Mouse (Mus musculus): Measurements from ENCODE around the gene Zcchc2. TPM values are rescaled to one million over a fixed set of nuclear protein-coding genes. Genes with fewer than 3 reads are reported as not detected.
A peak's percentile ranks its signal among the peaks of the same experiment; 100 is the strongest.

The Zcchc2 gene
- polyA plus RNA-seq (2014; fragmentation: Nextera tagmentation; extraction: Ambion mirVana) = 2.5 and 2.9 TPM in 2 replicates

- Histone ChIP-seq H3K36me3 (ENCODE audit: control insufficient read depth, insufficient read depth, low read length) (no peaks in the 10 kb centered on the region), H3K4me3 (ENCODE audit: low read depth, low read length) (peak within 1 kb of the TSS; percentile 81), H3K27me3 (ENCODE audit: control insufficient read depth, insufficient read depth, low read length) (no peaks in the 10 kb centered on the region), H3K4me1 (replicated peaks; ENCODE audit: control insufficient read depth, insufficient read depth, low read length) (peaks cover 7% of the 10 kb centered on the region; the same call in 1 of the 2 replicates), H3K4me2 (ENCODE audit: low read depth, low read length, severe bottlenecking) (peak within 1 kb of the TSS; percentile 100), H3K9me3 (ENCODE audit: control insufficient read depth, low read length) (no peaks in the 10 kb centered on the region), H3K9ac (ENCODE audit: low read length) (peak within 1 kb of the TSS; percentile 73), H3K27ac (ENCODE audit: low read depth, low read length) (peak within 1 kb of the TSS; percentile 76)
- DNase-seq (ENCODE audit: low spot score) = peak; percentile 99
- 2% methylated on average over 68 of the region's 83 CpGs for WGBS
- ATAC-seq (replicated peaks; ENCODE audit: low FRiP score) = peak; percentile 95
These were observed at the start of gene Zcchc2 for GRCm38 (mm10) chr1:105990138-105990821. Gene Zcchc2, plus strand, starts transcription at chr1:105990406.

GRCm38 (mm10) chr1:105944927-105945580 is 45.2 kb upstream of the Zcchc2 start:
- H3K4me1 ChIP-seq (replicated peaks; ENCODE audit: control insufficient read depth, insufficient read depth, low read length) = no peaks in the 10 kb centered on the region
- H3K36me3 ChIP-seq (ENCODE audit: control insufficient read depth, insufficient read depth, low read length) = no peaks in the 10 kb centered on the region
- no peak overlapping the region for H3K27ac ChIP-seq (ENCODE audit: low read depth, low read length)
- no peak overlapping the region for H3K9ac ChIP-seq (ENCODE audit: low read length)
- ATAC-seq (replicated peaks; ENCODE audit: low FRiP score) (no peak), DNase-seq (ENCODE audit: low spot score) (no peak)
- H3K4me3 ChIP-seq (ENCODE audit: low read depth, low read length) = no peak overlapping the region
- no peak overlapping the region for H3K4me2 ChIP-seq (ENCODE audit: low read depth, low read length, severe bottlenecking)
- H3K9me3 ChIP-seq (ENCODE audit: control insufficient read depth, low read length) = no peaks in the 10 kb centered on the region
- WGBS = 85% methylated on average over 10 of the region's 10 CpGs
- no peaks in the 10 kb centered on the region for H3K27me3 ChIP-seq (ENCODE audit: control insufficient read depth, insufficient read depth, low read length)

- no peaks in the 10 kb centered on the region for H3K36me3 ChIP-seq (ENCODE audit: control insufficient read depth, insufficient read depth, low read length)
- H3K9me3 ChIP-seq (ENCODE audit: control insufficient read depth, low read length) = no peaks in the 10 kb centered on the region
- H3K4me3 ChIP-seq (ENCODE audit: low read depth, low read length) = no peak overlapping the region
- no peak for DNase-seq (ENCODE audit: low spot score)
- WGBS = 59% methylated on average over 13 of the region's 13 CpGs
- H3K27ac ChIP-seq (ENCODE audit: low read depth, low read length) = no peak overlapping the region
- H3K4me1 ChIP-seq (replicated peaks; ENCODE audit: control insufficient read depth, insufficient read depth, low read length) = no peaks in the 10 kb centered on the region
- H3K27me3 ChIP-seq (ENCODE audit: control insufficient read depth, insufficient read depth, low read length) = no peaks in the 10 kb centered on the region
- H3K4me2 ChIP-seq (ENCODE audit: low read depth, low read length, severe bottlenecking) = no peak overlapping the region
- ATAC-seq (replicated peaks; ENCODE audit: low FRiP score) = no peak
- H3K9ac ChIP-seq (ENCODE audit: low read length) = no peak overlapping the region
These were observed 43.3 kb upstream of the Zcchc2 start for GRCm38 (mm10) chr1:105946581-105947540.

GRCm38 (mm10) chr1:105948352-105948751 is 41.9 kb upstream of the Zcchc2 start:
- no peak overlapping the region for H3K4me2 ChIP-seq (ENCODE audit: low read depth, low read length, severe bottlenecking)
- H3K27me3 ChIP-seq (ENCODE audit: control insufficient read depth, insufficient read depth, low read length) = no peaks in the 10 kb centered on the region
- no peak overlapping the region for H3K9ac ChIP-seq (ENCODE audit: low read length)
- no peaks in the 10 kb centered on the region for H3K9me3 ChIP-seq (ENCODE audit: control insufficient read depth, low read length)
- DNase-seq (ENCODE audit: low spot score) = no peak
- H3K4me1 ChIP-seq (replicated peaks; ENCODE audit: control insufficient read depth, insufficient read depth, low read length) = no peaks in the 10 kb centered on the region
- 84% methylated on average over 6 of the region's 6 CpGs for WGBS
- ATAC-seq (replicated peaks; ENCODE audit: low FRiP score) = no peak
- H3K36me3 ChIP-seq (ENCODE audit: control insufficient read depth, insufficient read depth, low read length) = no peaks in the 10 kb centered on the region
- H3K27ac ChIP-seq (ENCODE audit: low read depth, low read length) = no peak overlapping the region
- H3K4me3 ChIP-seq (ENCODE audit: low read depth, low read length) = no peak overlapping the region

GRCm38 (mm10) chr1:105953588-105953987 is 36.6 kb upstream of the Zcchc2 start:
- Histone ChIP-seq H3K9ac (ENCODE audit: low read length) (no peak overlapping the region), H3K4me2 (ENCODE audit: low read depth, low read length, severe bottlenecking) (no peak overlapping the region), H3K27ac (ENCODE audit: low read depth, low read length) (no peak overlapping the region), H3K27me3 (ENCODE audit: control insufficient read depth, insufficient read depth, low read length) (no peaks in the 10 kb centered on the region), H3K4me1 (replicated peaks; ENCODE audit: control insufficient read depth, insufficient read depth, low read length) (no peaks in the 10 kb centered on the region), H3K9me3 (ENCODE audit: control insufficient read depth, low read length) (no peaks in the 10 kb centered on the region), H3K36me3 (ENCODE audit: control insufficient read depth, insufficient read depth, low read length) (no peaks in the 10 kb centered on the region), H3K4me3 (ENCODE audit: low read depth, low read length) (no peak overlapping the region)
- ATAC-seq (replicated peaks; ENCODE audit: low FRiP score) = no peak
- 73% methylated on average over 2 of the region's 2 CpGs for WGBS
- DNase-seq (ENCODE audit: low spot score) = no peak

GRCm38 (mm10) chr1:105954047-105954446 is 36.2 kb upstream of the Zcchc2 start:
- no peak overlapping the region for H3K4me3 ChIP-seq (ENCODE audit: low read depth, low read length)
- H3K4me1 ChIP-seq (replicated peaks; ENCODE audit: control insufficient read depth, insufficient read depth, low read length) = no peaks in the 10 kb centered on the region
- H3K27me3 ChIP-seq (ENCODE audit: control insufficient read depth, insufficient read depth, low read length) = no peaks in the 10 kb centered on the region
- no peaks in the 10 kb centered on the region for H3K9me3 ChIP-seq (ENCODE audit: control insufficient read depth, low read length)
- ATAC-seq (replicated peaks; ENCODE audit: low FRiP score) (no peak), DNase-seq (ENCODE audit: low spot score) (no peak)
- no peak overlapping the region for H3K9ac ChIP-seq (ENCODE audit: low read length)
- no peaks in the 10 kb centered on the region for H3K36me3 ChIP-seq (ENCODE audit: control insufficient read depth, insufficient read depth, low read length)
- H3K27ac ChIP-seq (ENCODE audit: low read depth, low read length) = no peak overlapping the region
- no peak overlapping the region for H3K4me2 ChIP-seq (ENCODE audit: low read depth, low read length, severe bottlenecking)

GRCm38 (mm10) chr1:105956057-105956456 is 34.1 kb upstream of the Zcchc2 start:
- Histone ChIP-seq H3K27ac (ENCODE audit: low read depth, low read length) (no peak overlapping the region), H3K4me2 (ENCODE audit: low read depth, low read length, severe bottlenecking) (no peak overlapping the region), H3K4me3 (ENCODE audit: low read depth, low read length) (no peak overlapping the region), H3K4me1 (replicated peaks; ENCODE audit: control insufficient read depth, insufficient read depth, low read length) (no peaks in the 10 kb centered on the region), H3K27me3 (ENCODE audit: control insufficient read depth, insufficient read depth, low read length) (no peaks in the 10 kb centered on the region), H3K9me3 (ENCODE audit: control insufficient read depth, low read length) (no peaks in the 10 kb centered on the region), H3K36me3 (ENCODE audit: control insufficient read depth, insufficient read depth, low read length) (no peaks in the 10 kb centered on the region), H3K9ac (ENCODE audit: low read length) (no peak overlapping the region)
- no peak for ATAC-seq (replicated peaks; ENCODE audit: low FRiP score)
- WGBS = 63% methylated on average over 5 of the region's 5 CpGs
- no peak for DNase-seq (ENCODE audit: low spot score)

GRCm38 (mm10) chr1:105961472-105961871 is 28.7 kb upstream of the Zcchc2 start:
- Histone ChIP-seq H3K27ac (ENCODE audit: low read depth, low read length) (no peak overlapping the region), H3K27me3 (ENCODE audit: control insufficient read depth, insufficient read depth, low read length) (no peaks in the 10 kb centered on the region), H3K9ac (ENCODE audit: low read length) (no peak overlapping the region), H3K4me2 (ENCODE audit: low read depth, low read length, severe bottlenecking) (no peak overlapping the region), H3K4me1 (replicated peaks; ENCODE audit: control insufficient read depth, insufficient read depth, low read length) (no peaks in the 10 kb centered on the region), H3K4me3 (ENCODE audit: low read depth, low read length) (no peak overlapping the region), H3K9me3 (ENCODE audit: control insufficient read depth, low read length) (no peaks in the 10 kb centered on the region), H3K36me3 (ENCODE audit: control insufficient read depth, insufficient read depth, low read length) (no peaks in the 10 kb centered on the region)
- no peak for DNase-seq (ENCODE audit: low spot score)
- no peak for ATAC-seq (replicated peaks; ENCODE audit: low FRiP score)
- 78% methylated on average over 4 of the region's 4 CpGs for WGBS

All from forebrain, embryonic 11.5 days (tissue).